Mouse (Mus musculus): ENCODE results near the gene Smr2. TPM values are rescaled to one million over a fixed set of nuclear protein-coding genes. Genes with fewer than 3 reads are reported as not detected.
"Not testable (repeated sequence)": the region's sequence is repeated elsewhere in the genome, so short reads cannot be mapped to it uniquely, and the experiment has no call there.

The Smr2 gene
- not detected in 2 replicates for polyA plus RNA-seq (2012)

DNA sequence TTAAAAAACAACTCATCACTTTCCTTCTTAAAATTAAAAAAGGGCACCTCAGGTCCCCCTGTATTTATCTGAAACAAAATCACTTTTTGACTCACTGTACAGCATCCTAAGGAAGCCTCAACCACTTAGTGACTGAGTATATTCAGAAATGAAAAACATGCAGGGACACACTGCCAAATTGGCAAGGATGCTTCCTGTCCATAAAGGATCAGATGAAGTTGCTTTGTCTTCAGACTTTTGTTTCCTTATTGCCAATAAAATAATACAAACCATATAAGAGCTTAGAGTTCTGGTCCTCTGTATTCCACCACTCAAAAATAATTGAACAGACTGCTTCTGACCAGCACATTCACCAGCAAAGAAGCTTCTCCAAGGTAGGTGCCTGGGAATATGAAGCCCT is at the start of gene Smr2:
Gene Smr2, plus strand, starts transcription at position 301 of the 400 bp plus-strand sequence.
- H3K4me3 ChIP-seq (replicated peaks); H3K27me3 ChIP-seq (ENCODE audit: control insufficient read depth); H3K9me3 ChIP-seq (ENCODE audit: control insufficient read depth, low read length); H3K4me1 ChIP-seq (ENCODE audit: control insufficient read depth); H3K36me3 ChIP-seq (ENCODE audit: control insufficient read depth): not testable (repeated sequence)

DNA sequence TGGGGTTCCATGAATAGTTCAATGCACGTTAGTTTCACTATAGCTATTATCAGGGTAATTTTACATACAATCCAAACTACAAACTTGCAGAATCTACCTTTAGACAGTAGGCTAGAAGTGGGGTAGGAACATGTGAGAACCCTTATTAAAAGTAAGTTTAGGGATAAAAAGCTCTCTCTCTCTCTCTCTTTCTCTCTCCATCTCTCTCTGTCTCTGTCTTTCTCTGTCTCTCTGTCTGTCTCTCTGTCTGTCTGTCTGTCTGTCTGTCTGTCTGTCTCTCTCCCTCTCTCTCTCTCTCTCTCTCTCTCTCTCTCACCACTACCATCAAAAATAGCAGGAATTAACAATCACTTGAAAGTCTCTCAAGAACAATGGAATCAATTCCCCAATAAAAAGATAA is 25.1 kb downstream of the Smr2 start, which contains the start of gene Gm11116:
Gene Gm11116, minus strand, starts transcription at position 101 of the 400 bp plus-strand sequence.
- TF ChIP-seq TAL1 (IDR thresholded peaks at IDR 0.05; ENCODE audit: low read length) (no peak), GATA1 (IDR thresholded peaks at IDR 0.05; ENCODE audit: low read length) (no peak)
- H3K27me3 ChIP-seq (ENCODE audit: control insufficient read depth): no peaks in the 10 kb centered on the region
- H3K9me3 ChIP-seq (ENCODE audit: control insufficient read depth, low read length): peaks cover 3% of the 10 kb centered on the region

DNA sequence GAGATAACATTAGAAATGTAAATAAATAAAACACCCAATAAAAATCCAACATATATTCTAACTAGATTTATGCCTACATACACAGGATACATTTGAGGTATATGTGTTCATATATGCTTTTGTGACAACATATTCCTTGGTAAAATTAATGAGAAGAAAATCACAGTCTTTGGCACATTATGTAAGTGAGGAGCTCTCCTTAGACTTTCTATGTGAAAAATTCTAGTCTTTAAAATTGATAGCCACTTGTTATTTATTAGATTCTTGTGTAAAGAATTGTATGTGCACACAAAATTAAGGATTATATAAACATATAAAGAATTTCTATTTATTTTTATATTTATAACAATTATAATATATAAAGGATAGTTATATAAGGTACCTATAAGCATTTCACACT is 67.6 kb downstream of the Smr2 start, which contains the start of gene Gm11115:
Gene Gm11115, minus strand, starts transcription at position 101 of the 400 bp plus-strand sequence.
- TF ChIP-seq GATA1 (IDR thresholded peaks at IDR 0.05; ENCODE audit: low read length) (no peak), TAL1 (IDR thresholded peaks at IDR 0.05; ENCODE audit: low read length) (no peak)
- no peaks in the 10 kb centered on the region for H3K4me1 ChIP-seq (ENCODE audit: control insufficient read depth)
- no peaks in the 10 kb centered on the region for H3K36me3 ChIP-seq (ENCODE audit: control insufficient read depth)
- peaks cover 4% of the 10 kb centered on the region; the same call in 1 of the 2 replicates for H3K9me3 ChIP-seq (ENCODE audit: control insufficient read depth, low read length)
- H3K4me3 ChIP-seq (replicated peaks): no peak within 1 kb of the TSS
- no peaks in the 10 kb centered on the region for H3K27me3 ChIP-seq (ENCODE audit: control insufficient read depth)

More for the DNA sequence above, 25.1 kb downstream of the Smr2 start, which contains the start of gene Gm11116:
- no peaks in the 10 kb centered on the region for H3K36me3 ChIP-seq (ENCODE audit: control insufficient read depth)
- H3K4me1 ChIP-seq (ENCODE audit: control insufficient read depth): no peaks in the 10 kb centered on the region
- H3K4me3 ChIP-seq (replicated peaks): no peak within 1 kb of the TSS

Other genes starting within 250 kb of the Smr2 start
- not detected in 2 replicates for gene Odam, start 201.5 kb upstream of the Smr2 start, polyA plus RNA-seq (2012)
- not detected in 2 replicates for gene Csn3, start 161.0 kb upstream of the Smr2 start, polyA plus RNA-seq (2012)
- gene 2310003L06Rik, start 117.1 kb upstream of the Smr2 start, polyA plus RNA-seq (2012): not detected in 2 replicates
- not detected in 2 replicates for gene Gm28434, start 117.0 kb upstream of the Smr2 start, polyA plus RNA-seq (2012)
- gene Cabs1, start 107.1 kb upstream of the Smr2 start, polyA plus RNA-seq (2012): not detected in 2 replicates
- not detected in 2 replicates for gene Smr3a, start 84.0 kb upstream of the Smr2 start, polyA plus RNA-seq (2012)
- not detected in 2 replicates for gene Gm11116, start 25.0 kb downstream of the Smr2 start, polyA plus RNA-seq (2012)
- gene Gm11115, start 67.5 kb downstream of the Smr2 start, polyA plus RNA-seq (2012): not detected in 2 replicates
- gene Gm7714, start 182.4 kb downstream of the Smr2 start, polyA plus RNA-seq (2012): not detected in 2 replicates
- gene Prol1, start 230.8 kb downstream of the Smr2 start, polyA plus RNA-seq (2012): 0.03 TPM in 1 of 2 replicates, not detected in the other